Mouse (Mus musculus) G1E (cell line): ENCODE data around the gene Lypla2. TPM values are rescaled to one million over a fixed set of nuclear protein-coding genes. Genes with fewer than 3 reads are reported as not detected.

ENCODE experiments used
- ATAC-seq: 2 replicates; pipeline ENCODE4 v1.8.0; 2016; ENCODE audit warnings: mild to moderate bottlenecking; ENCODE audit not compliant: insufficient number of reproducible peaks, poor library complexity, low FRiP score, severe bottlenecking; ENCODE audit errors: extremely low read depth
- DNase-seq: peaks from one replicate; pipeline ENCODE4 v3.0.0; 2012; ENCODE audit warnings: low spot score
- H3K27me3 ChIP-seq: 2 replicates; pipeline ENCODE4 v1.6.1; 2012; ENCODE audit warnings: mild to moderate bottlenecking, low read length, inconsistent platforms; ENCODE audit not compliant: insufficient read depth
- H3K36me3 ChIP-seq: replicated peaks from 2 replicates; pipeline ENCODE3; 2012; ENCODE audit warnings: mild to moderate bottlenecking, inconsistent platforms
- H3K4me1 ChIP-seq: 2 replicates; pipeline ENCODE4 v1.6.1; 2012; ENCODE audit warnings: low read depth, low read length, inconsistent platforms, mixed read lengths; ENCODE audit not compliant: insufficient read depth
- H3K4me3 ChIP-seq: 2 replicates; pipeline ENCODE4 v1.5.1; 2012; ENCODE audit warnings: low read depth, mild to moderate bottlenecking, inconsistent platforms, low read length, moderate library complexity, mixed read lengths
- H3K9me3 ChIP-seq: replicated peaks from 2 replicates; pipeline ENCODE4 v1.6.1; 2012; ENCODE audit warnings: inconsistent platforms
- CTCF ChIP-seq: IDR thresholded peaks from 2 replicates; pipeline ENCODE4 v1.5.1; 2012; ENCODE audit warnings: low read depth, low read length, inconsistent platforms, mixed read lengths
- GATA1 ChIP-seq: IDR thresholded peaks from 2 replicates; pipeline ENCODE4 v1.6.1; 2012; ENCODE audit warnings: borderline replicate concordance, low read length, inconsistent platforms, mixed read lengths
- GATA2 ChIP-seq: IDR thresholded peaks from 2 replicates; pipeline ENCODE4 v1.6.1; 2012; ENCODE audit warnings: low read depth, low read length, inconsistent platforms, borderline replicate concordance
- POLR2AphosphoS5 ChIP-seq: IDR thresholded peaks from 2 replicates; pipeline ENCODE4 v1.6.1; 2012; ENCODE audit warnings: low read depth, low read length, inconsistent platforms; ENCODE audit not compliant: insufficient replicate concordance
- TAL1 ChIP-seq: conservative IDR thresholded peaks from 2 replicates; pipeline ENCODE4 v1.6.1; 2012; ENCODE audit warnings: low read depth, low read length, inconsistent platforms, mixed read lengths
- polyA plus RNA-seq: library from polyadenylated mRNA; stranded (reverse); fragments of >175 nt; gene quantifications from 2 replicates; pipeline ENCODE4 v1.2.3, GENCODE M21; 2012
- total RNA-seq, 2 experiments: library from RNA; stranded (forward) in 1 of 2; stranded (reverse) in 1 of 2; fragments of 200-1000 nt in 1 of 2; fragments of >200 nt in 1 of 2; fragmentation: Nextera tagmentation in 1 of 2; gene quantifications; 2 replicates each; pipeline ENCODE4 v1.2.3; 2014 to 2017

The Lypla2 gene
- total and polyA plus RNA-seq, 3 experiments, result 28.5 to 243 (median 53.9) TPM

- ATAC-seq (no peak; the same call in 1 of the 2 replicates), DNase-seq (no peak)
- no peaks in the 10 kb centered on the region for H3K9me3 ChIP-seq
- TF ChIP-seq GATA2, result no peak
- no peak for TF ChIP-seq GATA1
- no peak for TF ChIP-seq POLR2AphosphoS5
- no peak for TF ChIP-seq TAL1
- TF ChIP-seq CTCF, result no peak
- no peaks in the 10 kb centered on the region for H3K27me3 ChIP-seq
- peak overlapping the region; percentile 95 for H3K4me3 ChIP-seq
- H3K4me1 ChIP-seq, result peaks cover 62% of the 10 kb centered on the region
- peaks cover 78% of the 10 kb centered on the region for H3K36me3 ChIP-seq
Measured at GRCm38 (mm10) chr4:135972911-135973811, 735 bp upstream of the Lypla2 start.

DNA sequence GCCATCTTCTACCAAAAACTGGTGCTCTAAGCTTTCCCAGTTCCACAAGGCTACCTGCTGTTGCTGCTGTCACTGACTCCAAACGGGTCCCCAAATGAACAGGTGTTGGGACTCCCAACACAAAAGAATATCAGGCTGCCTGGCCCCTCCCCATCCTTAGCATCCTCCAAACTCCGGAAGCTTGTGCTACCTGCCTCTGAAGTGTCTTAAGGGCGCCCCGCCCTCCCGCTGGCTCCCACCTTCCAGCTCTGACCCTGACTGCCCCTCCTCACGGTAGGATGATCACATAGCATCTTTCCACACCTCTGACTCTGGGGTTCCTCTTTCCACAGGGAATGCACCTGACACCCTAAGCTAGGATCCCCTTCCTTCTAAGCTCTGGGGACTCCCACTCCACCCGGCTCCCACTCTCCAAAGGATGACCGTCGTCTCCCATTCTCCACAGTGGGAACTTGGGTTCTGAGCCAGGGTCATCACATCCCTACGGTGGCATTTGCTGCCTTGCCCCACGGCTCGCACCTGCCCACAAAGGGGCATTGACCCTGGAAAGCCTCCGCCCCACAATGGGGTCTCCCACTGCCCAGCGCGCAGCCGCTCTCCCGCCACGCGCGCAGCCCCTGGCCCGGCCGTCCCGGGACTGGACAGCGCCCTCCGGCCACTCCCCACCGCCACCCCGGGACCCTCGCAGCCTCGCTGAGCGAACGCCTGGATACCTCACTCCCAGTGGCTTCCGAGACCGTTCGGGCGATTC is 446 bp downstream of the Lypla2 start:
- DNase-seq, result peak; percentile 63
- ATAC-seq, result no peak
- peaks cover 64% of the 10 kb centered on the region for H3K4me1 ChIP-seq

GRCm38 (mm10) chr4:135970585-135970984 is 1.8 kb downstream of the Lypla2 start:
- H3K4me3 ChIP-seq, result no peak overlapping the region
- H3K36me3 ChIP-seq, result peaks cover 81% of the 10 kb centered on the region

More for the DNA sequence above, 446 bp downstream of the Lypla2 start:
- Histone ChIP-seq H3K4me3 (peak overlapping the region; percentile 95), H3K9me3 (no peaks in the 10 kb centered on the region), H3K27me3 (no peaks in the 10 kb centered on the region), H3K36me3 (peaks cover 81% of the 10 kb centered on the region)
- TF ChIP-seq GATA1, result no peak
- TF ChIP-seq GATA2, result no peak
- no peak for TF ChIP-seq POLR2AphosphoS5
- TF ChIP-seq CTCF, result no peak
- no peak for TF ChIP-seq TAL1

DNA sequence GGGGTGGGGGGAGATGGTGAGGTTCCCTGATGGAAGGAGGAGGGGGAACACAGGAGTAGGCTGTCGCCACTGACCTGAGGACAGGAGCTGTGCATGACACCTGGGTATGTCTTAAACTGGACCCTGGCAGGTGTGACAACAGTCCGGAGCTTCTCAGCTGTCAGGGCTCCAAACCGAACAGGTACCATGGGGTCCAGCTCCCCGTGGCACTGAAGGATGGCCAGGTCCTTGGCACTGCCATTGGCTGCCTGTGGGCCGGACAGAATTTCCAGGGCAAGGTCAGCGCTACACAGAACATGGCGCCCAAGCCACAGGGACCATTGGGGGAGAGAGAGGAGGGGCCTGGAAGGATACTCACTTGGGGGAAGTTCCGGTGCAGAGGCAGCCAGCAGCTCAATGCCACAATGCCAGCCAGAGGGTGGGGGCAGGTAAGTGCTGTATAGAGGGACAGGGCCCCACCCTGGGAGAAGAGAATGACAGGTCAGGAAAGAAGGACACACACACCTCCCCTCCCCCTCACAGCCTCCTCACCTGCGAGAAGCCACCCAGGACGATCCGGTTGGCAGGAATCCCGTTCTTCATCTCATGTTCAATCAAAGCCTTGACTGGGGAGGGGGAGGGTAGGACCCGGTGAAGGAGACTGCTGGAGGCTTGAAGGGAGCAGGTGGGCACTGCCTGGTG is 3.2 kb downstream of the Lypla2 start:
- no peak overlapping the region for H3K4me3 ChIP-seq
- ATAC-seq (no peak), DNase-seq (no peak)
- TF ChIP-seq TAL1, result no peak
- TF ChIP-seq POLR2AphosphoS5, result no peak
- TF ChIP-seq GATA1, result no peak
- TF ChIP-seq CTCF, result no peak
- no peak for TF ChIP-seq GATA2
- no peaks in the 10 kb centered on the region for H3K9me3 ChIP-seq
- H3K27me3 ChIP-seq, result no peaks in the 10 kb centered on the region
- H3K4me1 ChIP-seq, result peaks cover 76% of the 10 kb centered on the region
- H3K36me3 ChIP-seq, result peaks cover 79% of the 10 kb centered on the region

More at GRCm38 (mm10) chr4:135970585-135970984, 1.8 kb downstream of the Lypla2 start:
- TF ChIP-seq POLR2AphosphoS5 (no peak), TAL1 (no peak), CTCF (no peak), GATA1 (no peak), GATA2 (no peak)
- Histone ChIP-seq H3K27me3 (no peaks in the 10 kb centered on the region), H3K4me1 (peaks cover 68% of the 10 kb centered on the region), H3K9me3 (no peaks in the 10 kb centered on the region)
- ATAC-seq, result no peak
- no peak for DNase-seq

DNA sequence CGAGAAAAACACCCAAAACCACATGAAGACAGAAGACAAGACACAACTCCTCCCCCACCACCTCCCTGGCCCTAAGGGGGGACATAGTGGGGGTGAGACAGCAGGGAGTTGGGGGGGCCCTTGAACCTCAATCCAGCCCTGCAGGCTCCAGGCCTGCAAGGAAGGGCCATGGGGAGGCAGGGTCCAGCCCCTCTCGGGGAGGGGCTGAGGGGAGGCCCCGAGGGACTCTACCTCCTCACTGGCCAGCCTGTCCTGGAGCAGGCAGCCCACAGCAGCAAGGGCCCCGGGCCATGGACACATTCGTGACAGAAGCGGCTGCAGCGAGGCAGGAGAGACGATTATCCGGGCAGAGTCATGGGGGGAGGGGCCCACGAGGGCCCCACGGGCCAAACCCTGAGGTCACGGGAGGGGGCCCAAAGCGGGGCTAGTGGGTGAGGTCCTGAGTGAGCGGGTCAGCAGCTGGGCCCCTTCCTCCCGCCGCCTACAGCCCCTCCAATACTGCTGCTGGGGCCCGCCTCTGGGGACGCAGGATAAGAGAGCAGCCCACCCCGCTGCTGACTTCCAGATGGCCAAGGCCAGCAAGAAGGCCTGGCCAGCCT is 4.1 kb downstream of the Lypla2 start:
- no peak overlapping the region for H3K4me3 ChIP-seq
- ATAC-seq, result no peak
- no peak for TF ChIP-seq GATA2
- no peak for TF ChIP-seq POLR2AphosphoS5
- no peak for TF ChIP-seq TAL1
- no peak for DNase-seq
- no peaks in the 10 kb centered on the region for H3K27me3 ChIP-seq
- peaks cover 72% of the 10 kb centered on the region for H3K4me1 ChIP-seq
- H3K9me3 ChIP-seq, result no peaks in the 10 kb centered on the region
- H3K36me3 ChIP-seq, result peaks cover 71% of the 10 kb centered on the region

- H3K4me1 ChIP-seq, result peaks cover 69% of the 10 kb centered on the region
- ATAC-seq (no peak), DNase-seq (no peak)
- H3K9me3 ChIP-seq, result no peaks in the 10 kb centered on the region
- H3K4me3 ChIP-seq, result no peak overlapping the region
- peaks cover 73% of the 10 kb centered on the region for H3K36me3 ChIP-seq
- TF ChIP-seq TAL1 (no peak), GATA1 (no peak), CTCF (no peak), GATA2 (no peak), POLR2AphosphoS5 (no peak)
- H3K27me3 ChIP-seq, result no peaks in the 10 kb centered on the region
Measured at GRCm38 (mm10) chr4:135967086-135967760, 5.2 kb downstream of the Lypla2 start.
